Mouse (Mus musculus): ENCODE data around the gene Sgsm3.

Gene Sgsm3

DNA sequence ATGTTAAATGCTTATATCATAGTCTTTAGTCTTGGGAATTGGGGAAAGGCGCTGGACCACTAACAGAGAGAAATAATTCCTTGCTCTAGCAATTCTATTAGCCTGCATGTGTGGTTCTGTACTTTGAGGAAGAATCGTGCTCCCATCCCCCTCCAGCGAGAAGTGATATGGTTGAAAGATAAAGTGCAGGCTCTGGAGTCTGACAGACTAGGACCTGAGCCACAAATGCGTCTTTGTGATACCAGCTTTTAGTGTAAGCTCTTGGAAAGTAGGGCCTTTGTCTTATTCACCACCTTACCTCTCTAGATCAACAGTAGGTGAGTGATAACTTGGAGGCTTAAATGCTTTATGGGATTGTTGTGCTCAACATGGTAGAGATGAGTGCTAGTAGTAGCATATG lies 3.6 kb downstream of the Sgsm3 start:
- no peak for DNase-seq (ENCODE audit: low spot score)

GRCm38 (mm10) chr15:80983264-80983663 lies 5.7 kb downstream of the Sgsm3 start:
- DNase-seq (ENCODE audit: low spot score) = no peak

GRCm38 (mm10) chr15:80988331-80988730 lies 10.8 kb downstream of the Sgsm3 start:
- no peak for DNase-seq (ENCODE audit: low spot score)

DNA sequence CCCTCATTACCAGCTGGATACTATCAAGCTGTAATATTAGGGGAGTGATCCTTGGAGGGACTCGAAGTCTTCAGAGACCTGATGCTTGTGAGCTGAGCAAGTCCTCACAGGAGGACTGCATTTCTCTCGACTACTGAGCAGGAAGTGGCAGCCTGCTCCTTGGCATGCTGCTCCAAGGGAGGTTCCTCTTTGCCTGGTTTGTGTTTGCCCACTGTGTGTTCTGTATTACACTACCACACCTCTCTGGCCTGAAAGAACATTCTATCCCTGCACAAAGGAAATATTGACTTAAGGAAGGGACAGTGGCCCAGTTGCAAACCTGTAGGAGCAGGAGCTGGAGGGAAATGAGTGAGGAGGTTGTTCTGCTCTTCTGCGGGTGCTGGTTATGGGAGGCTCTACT lies 12.1 kb downstream of the Sgsm3 start:
- peak; percentile 85 for DNase-seq (ENCODE audit: low spot score)

DNA sequence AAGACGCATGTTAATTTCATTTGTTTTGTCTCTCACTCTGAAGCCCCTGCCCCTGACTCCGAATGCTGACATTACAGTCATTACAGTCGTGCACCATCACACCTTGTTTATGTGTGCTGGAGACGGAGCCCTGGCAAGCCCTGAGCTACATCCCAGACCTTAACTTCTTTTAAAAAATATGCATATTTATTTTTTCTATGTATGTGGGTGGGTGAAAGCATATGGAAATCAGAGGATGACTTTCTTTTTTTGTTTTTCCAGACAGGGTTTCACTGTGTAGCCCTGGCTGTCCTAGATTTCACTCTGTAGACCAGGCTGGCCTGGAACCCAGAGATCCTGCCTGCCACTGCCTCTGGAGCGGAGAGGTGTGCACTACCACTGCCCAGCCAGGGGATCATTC lies 17.4 kb downstream of the Sgsm3 start:
- no peak for DNase-seq (ENCODE audit: low spot score)

- no peak for DNase-seq (ENCODE audit: low spot score)
Observed at GRCm38 (mm10) chr15:80996090-80996835, 18.7 kb downstream of the Sgsm3 start.

- DNase-seq (ENCODE audit: low spot score) = no peak
Observed at GRCm38 (mm10) chr15:80997077-80997476, 19.5 kb downstream of the Sgsm3 start.

DNA sequence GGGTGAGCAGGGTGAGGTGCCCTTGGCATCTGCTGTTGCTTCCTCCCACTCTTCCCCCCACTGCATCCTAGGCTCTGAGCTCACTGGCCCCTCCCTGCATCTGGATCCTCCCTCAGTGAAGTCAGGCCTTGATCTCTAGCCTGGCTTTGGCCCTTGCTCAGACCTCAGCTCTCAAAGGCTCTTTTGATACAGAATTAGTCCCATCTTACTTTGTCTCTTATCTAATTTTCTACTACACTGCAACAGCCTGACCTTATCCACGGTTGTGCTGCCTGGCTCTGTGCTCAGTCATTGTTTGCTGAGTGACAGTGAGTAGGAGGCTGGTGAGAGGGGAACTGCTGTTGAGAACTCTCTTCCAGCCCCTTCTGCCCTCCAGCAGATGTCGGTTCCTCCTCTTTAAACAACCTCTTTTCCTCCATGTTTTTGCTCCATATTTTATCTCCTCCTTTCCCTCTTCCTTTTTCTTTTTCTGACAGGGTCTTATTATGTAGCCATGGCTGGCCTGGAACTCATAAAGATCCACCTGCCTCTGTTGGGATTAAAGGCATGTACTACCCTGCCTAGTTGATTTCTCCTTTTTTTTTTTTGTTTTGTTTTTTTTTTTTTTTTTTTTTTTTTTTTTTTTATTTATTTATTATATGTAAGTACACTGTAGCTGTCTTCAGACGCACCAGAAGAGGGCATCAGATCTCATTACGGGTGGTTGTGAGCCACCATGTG lies 23.0 kb downstream of the Sgsm3 start:
- no peak for DNase-seq (ENCODE audit: low spot score)

DNA sequence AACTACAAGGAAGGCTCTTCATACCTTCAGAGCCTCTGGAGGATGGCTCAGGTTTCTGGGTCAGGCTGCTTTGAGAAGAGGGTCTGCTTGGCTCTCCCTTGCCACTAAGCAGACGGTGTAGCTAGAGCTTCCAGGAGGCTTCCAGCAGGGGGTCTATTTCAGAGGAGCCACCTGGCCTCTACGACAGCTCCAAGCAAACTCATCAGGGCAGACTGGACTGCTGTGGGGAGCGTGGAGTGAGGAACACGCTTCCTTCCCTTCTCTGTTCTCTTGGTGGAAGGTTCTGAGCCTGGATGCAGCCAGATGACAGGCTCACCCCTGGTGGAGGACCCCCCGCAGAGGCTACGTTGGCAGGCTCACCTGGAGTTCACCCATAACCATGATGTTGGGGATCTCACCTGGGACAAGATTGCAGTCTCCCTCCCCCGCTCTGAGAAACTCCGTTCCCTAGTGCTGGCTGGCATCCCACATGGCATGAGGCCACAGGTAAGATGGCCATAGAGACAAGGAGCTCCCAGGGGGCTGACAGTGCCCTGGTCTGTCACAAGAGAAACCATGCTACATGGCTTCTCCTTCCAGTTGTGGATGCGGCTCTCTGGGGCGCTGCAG lies 28.7 kb downstream of the Sgsm3 start:
- no peak for DNase-seq (ENCODE audit: low spot score)

DNA sequence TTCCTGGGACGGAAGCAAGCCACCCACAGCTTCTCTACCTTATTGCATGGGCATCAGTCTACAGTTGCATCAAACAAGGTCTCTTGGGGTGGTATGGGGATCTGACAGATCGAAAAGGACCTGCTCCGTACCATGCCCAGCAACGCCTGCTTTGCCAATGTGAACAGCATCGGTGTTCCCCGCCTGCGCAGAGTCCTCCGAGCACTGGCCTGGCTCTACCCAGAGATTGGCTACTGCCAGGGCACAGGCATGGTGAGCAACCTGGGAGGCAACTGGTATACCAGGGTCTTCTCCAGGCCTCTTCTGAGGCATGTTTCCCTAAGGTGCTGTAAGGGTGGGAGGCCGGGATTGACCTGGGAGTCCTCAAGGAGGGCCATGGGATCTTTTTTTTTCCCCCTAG lies 29.8 kb downstream of the Sgsm3 start:
- no peak for DNase-seq (ENCODE audit: low spot score)

DNA sequence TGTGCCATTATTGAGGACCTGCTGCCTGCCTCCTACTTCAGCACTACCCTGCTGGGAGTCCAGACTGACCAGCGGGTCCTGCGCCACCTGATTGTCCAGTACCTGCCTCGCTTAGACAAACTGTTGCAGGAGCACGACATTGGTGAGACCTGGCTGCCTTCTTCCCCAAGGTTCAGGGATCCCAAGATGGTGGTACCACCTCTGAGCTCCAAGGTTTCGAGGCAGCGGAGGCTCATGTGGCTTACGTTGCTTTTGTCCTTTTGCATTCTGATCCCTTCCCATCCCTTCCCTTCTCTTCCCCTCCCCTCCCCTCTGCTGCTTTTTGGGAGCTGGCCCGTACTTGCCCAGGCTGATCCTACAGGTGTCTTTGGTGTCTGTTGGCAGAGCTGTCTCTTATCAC lies 30.3 kb downstream of the Sgsm3 start:
- DNase-seq (ENCODE audit: low spot score) = no peak

DNA sequence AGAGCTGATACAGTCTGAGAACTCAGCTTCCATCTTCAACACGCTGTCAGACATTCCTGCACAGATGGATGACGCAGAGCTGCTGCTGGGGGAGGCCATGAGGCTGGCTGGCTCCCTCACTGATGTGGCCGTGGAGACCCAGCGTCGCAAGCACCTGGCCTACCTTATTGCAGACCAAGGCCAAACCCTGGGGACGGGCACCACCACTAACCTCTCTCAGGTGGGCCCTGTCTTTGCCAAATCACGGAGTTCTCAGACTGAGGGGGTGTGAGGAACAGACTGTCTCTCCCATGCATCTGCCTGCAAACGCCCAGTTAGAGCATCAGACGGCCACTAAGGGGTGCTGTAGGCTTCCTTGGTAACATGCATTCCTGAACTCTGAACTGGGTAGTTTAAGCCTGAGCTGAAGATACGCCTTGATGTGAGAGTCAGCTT lies 31.1 kb downstream of the Sgsm3 start:
- DNase-seq (ENCODE audit: low spot score) = no peak

DNA sequence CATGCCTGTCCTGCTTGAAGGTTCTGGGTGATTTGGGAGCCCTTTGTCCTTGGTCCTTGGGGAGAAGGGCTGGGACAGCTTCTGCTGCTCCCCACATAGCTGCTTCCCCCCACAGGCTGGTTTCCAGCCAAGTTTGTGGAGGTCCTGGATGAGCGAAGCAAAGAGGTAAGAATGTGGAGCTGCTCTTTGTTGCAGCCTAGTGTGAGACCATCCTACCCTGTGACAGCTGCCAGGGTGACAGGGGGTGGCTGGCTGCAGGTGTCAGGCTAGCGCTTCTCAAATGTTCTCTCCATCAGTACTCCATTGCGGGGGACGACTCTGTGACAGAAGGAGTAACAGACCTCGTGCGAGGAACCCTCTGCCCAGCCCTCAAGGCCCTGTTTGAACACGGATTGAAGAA lies 32.5 kb downstream of the Sgsm3 start:
- DNase-seq (ENCODE audit: low spot score) = no peak

GRCm38 (mm10) chr15:81011523-81011922 lies 34.0 kb downstream of the Sgsm3 start:
- DNase-seq (ENCODE audit: low spot score) = no peak

DNA sequence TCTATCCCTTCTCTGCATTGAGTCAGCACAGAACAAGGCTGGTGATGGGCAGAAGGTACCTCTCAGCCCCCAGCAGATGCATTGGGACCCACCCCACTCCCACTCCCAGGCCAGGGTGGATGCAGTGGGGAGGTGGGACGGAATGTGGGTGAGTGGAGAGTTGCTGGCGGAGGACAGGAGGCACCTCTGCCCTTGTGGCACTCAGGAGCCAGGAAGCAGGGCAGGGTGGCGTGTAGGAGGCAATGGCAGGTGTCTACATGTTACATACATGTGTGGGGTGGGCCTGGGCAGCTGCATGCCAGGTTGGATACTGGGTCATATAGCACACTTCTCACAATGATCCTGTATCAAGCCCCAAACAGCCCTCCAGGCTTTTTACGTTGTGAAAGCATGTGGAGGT lies 34.8 kb downstream of the Sgsm3 start:
- DNase-seq (ENCODE audit: low spot score) = no peak

- DNase-seq (ENCODE audit: low spot score) = no peak
Observed at GRCm38 (mm10) chr15:81013186-81013585, 35.6 kb downstream of the Sgsm3 start.

DNA sequence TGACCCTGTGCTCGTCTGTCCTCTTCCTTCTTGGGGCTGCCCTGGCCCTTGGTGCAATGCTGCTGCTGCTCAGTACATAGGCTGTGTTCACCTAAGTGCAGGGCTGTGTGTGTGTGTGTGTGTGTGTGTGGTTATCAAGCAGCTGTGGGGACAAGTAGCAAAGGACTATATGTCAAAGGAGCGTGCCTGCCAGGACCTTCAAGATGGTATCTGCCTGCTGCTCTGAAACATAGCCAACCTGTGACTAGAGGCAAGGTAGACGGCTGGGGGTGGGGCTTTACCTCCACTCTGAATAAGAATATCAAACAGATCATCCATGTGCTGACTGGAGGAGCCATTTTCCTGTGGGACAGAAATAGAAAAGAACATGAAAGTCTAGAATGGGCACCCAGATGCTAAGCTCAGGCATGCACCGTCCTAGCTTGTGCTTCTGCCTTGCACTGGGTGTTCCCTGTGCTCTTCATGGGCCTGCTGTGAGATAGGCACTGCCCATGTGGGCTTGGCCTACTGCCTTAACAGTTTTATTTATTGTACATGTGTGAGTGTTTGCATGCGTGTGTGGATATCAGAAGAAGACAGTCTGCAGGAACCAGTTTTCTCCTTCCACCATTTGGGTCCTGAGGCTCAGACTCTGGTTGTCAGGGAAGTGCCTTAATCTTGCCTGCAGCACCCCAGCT lies 37.6 kb downstream of the Sgsm3 start:
- no peak for DNase-seq (ENCODE audit: low spot score)

DNA sequence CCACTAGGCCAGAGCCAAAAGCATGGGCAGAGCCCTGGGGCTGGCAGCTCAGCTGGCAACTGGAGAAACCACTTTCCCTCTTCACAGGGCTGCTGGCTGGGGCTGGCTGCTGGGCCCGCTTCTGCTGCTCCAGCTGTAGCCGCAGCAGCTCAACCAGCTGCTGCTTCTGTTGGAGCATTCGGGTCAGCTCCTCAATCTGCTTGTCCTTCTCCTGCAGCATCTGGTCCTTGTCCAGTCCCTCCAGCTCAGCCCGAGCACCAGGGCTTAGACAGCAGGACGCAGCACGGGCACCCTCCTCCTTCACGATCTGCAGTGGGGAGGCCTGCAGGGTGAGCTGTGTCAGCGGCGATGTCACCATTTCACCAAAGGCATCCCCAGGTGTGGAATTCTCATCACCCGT lies 38.9 kb downstream of the Sgsm3 start:
- no peak for DNase-seq (ENCODE audit: low spot score)

GRCm38 (mm10) chr15:81017308-81017707 lies 39.7 kb downstream of the Sgsm3 start:
- peak; percentile 33 for DNase-seq (ENCODE audit: low spot score)

DNA sequence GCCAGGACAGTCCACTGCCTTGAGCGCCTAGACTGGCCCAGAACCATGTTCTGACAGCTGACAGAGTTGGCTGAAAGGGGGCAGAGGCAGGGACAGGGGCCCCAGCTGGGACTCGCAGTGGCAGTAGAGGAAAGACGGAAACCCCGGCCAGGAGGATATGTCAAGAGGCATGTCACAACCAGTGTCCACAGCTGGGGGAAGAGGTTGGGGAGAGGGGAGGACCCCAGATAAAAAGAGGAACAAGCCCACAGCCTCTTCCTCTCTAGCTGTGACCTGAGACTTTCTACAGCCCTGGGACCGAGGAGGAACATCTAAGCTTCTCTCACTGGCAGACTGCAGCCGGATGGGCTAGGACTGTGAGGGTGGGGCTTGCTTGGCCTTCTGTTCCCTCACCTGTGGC lies 43.8 kb downstream of the Sgsm3 start:
- peak; percentile 47 for DNase-seq (ENCODE audit: low spot score)

DNA sequence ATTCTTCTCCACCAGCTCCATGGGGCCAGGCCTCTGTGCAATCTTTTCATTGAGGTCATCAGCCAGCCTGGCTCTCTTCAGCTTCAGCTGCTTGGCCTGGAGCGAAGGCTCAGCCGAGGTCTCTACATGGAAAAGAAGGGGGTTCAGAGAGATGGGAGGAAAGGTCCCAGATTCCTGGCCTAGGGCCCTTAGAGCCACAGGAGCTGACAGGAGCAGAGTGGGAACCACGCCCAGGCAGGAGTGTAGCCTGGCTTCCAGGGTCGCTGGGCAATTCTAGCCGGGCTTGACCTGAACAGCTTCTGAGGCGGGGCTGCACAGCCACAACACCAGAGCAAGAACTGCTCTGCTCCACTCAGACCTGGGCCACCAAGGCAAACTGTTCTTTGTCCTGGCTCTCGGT lies 44.9 kb downstream of the Sgsm3 start:
- DNase-seq (ENCODE audit: low spot score) = no peak

GRCm38 (mm10) chr15:81023842-81024241 lies 46.3 kb downstream of the Sgsm3 start:
- DNase-seq (ENCODE audit: low spot score) = no peak

DNA sequence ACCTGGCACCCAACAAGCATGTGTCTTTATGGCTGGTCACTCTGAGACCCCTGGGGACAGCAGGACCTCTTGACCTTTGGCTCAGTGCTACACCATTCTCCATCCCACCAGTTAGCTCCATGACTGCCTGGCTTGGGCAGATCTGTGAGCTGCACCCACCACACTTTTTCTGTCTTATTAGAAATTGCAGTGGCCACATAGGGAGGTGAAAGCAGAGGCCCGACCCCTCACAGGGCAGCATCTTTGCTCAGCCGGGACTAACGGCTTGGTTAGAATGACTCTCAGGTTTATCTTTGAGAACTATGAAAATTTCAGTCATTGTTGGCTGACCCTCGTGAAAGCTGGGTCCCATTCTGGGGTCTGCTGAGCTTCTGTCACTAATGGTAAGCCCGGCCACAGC lies 49.3 kb downstream of the Sgsm3 start:
- no peak for DNase-seq (ENCODE audit: low spot score)
